Mouse (Mus musculus) embryonic facial prominence, embryonic 14.5 days (tissue): ENCODE results near the gene Prpf8. TPM values are rescaled to one million over a fixed set of nuclear protein-coding genes. Genes with fewer than 3 reads are reported as not detected.

Source experiments
- ATAC-seq: fragments of 200-750 bp; cut with Nextera tagmentation; 2 replicates; pipeline ENCODE4 v1.8.0; 2017; ENCODE audit warnings: low read depth, moderate number of reproducible peaks, moderate TSS enrichment
- DNase-seq: peaks from one replicate; pipeline ENCODE4 v3.0.0-alpha.2; 2015; ENCODE audit warnings: low spot score
- H3K27ac ChIP-seq: fragments of 300-500 bp; sonication (generic); replicated peaks from 2 replicates; pipeline ENCODE4 v1.5.1; 2014; ENCODE audit warnings: low read depth, mild to moderate bottlenecking, low read length, moderate library complexity
- H3K27me3 ChIP-seq: fragments of 300-500 bp; sonication (generic); replicated peaks from 2 replicates; pipeline ENCODE4 v1.6.1; 2014; ENCODE audit warnings: low read length; ENCODE audit not compliant: control insufficient read depth, insufficient read depth
- H3K36me3 ChIP-seq: fragments of 300-500 bp; sonication (generic); 2 replicates; pipeline ENCODE4 v1.6.1; 2014; ENCODE audit warnings: low read length, mixed read lengths; ENCODE audit not compliant: control insufficient read depth, insufficient read depth
- H3K4me1 ChIP-seq: fragments of 300-500 bp; sonication (generic); 2 replicates; pipeline ENCODE4 v1.6.1; 2014; ENCODE audit warnings: antibody characterized with exemption, low read length; ENCODE audit not compliant: control insufficient read depth, insufficient read depth
- H3K4me2 ChIP-seq: fragments of 300-500 bp; sonication (generic); 2 replicates; pipeline ENCODE4 v1.6.1; 2014; ENCODE audit warnings: low read depth, mild to moderate bottlenecking, low read length, moderate library complexity, mixed read lengths
- H3K4me3 ChIP-seq: fragments of 300-500 bp; sonication (generic); 2 replicates; pipeline ENCODE4 v1.5.1; 2014; ENCODE audit warnings: low read depth, mild to moderate bottlenecking, low read length
- H3K9ac ChIP-seq: fragments of 300-500 bp; sonication (generic); 2 replicates; pipeline ENCODE4 v1.6.1; 2014; ENCODE audit warnings: low read depth, mild to moderate bottlenecking, low read length, moderate library complexity, mixed read lengths
- H3K9me3 ChIP-seq: fragments of 300-500 bp; sonication (generic); 2 replicates; pipeline ENCODE4 v1.6.1; 2016; ENCODE audit warnings: low read length; ENCODE audit not compliant: control insufficient read depth
- WGBS: fragments of 180-500 bp; shearing (Covaris S2); extraction: QIAGEN DNeasy Blood & Tissue Kit; methylation state at CpG from one replicate; pipeline ENCODE4 v1.1.7; 2014; 5-methylcytosine and 5-hydroxymethylcytosine counted together
- polyA plus RNA-seq: library from polyadenylated mRNA; unstranded; fragments of >200 nt; fragmentation: Nextera tagmentation; extraction: Ambion mirVana; gene quantifications from 2 replicates; pipeline ENCODE4 v1.2.1, GENCODE M21; 2014

The Prpf8 gene
- polyA plus RNA-seq, 1 experiment from 2014 or later = 76.6 TPM

DNA sequence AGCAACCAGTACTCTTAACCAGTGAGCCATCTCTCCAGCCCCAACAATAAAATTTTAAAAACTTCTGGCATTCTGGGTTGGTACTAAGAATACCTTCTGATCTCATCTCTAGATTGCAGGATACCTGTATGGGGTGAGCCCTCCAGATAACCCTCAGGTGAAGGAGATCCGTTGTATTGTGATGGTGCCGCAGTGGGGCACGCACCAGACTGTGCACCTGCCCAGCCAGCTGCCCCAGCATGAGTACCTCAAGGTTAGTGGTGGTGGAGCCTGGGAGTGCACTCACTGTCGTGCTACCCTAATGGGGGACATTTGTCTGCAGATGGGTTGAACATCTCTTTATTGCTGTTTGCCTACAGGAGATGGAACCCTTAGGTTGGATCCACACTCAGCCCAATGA is 21.5 kb downstream of the Prpf8 start:
- DNase-seq (no peak), ATAC-seq (no peak)
- Histone ChIP-seq H3K9ac (no peak overlapping the region), H3K27ac (no peak overlapping the region), H3K4me3 (no peak overlapping the region), H3K4me1 (peaks cover 14% of the 10 kb centered on the region), H3K4me2 (no peak overlapping the region), H3K36me3 (peaks cover 66% of the 10 kb centered on the region), H3K27me3 (no peaks in the 10 kb centered on the region), H3K9me3 (no peaks in the 10 kb centered on the region)
- WGBS = 98% methylated on average over 4 of the region's 4 CpGs

DNA sequence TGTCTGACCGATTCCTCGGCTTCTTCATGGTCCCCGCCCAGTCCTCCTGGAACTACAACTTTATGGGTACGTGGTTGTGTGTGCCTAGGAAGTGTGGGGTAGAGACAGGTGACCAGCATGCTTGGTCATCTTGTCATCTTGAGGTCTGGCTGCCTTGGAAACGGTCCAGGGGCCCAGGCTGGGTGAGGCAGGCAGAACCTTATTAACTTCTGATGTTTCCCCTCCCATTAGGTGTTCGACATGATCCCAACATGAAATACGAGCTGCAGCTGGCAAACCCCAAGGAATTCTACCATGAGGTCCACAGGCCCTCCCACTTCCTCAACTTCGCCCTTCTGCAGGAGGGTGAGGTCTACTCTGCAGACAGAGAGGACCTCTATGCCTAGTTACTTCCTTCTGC is 22.3 kb downstream of the Prpf8 start:
- Histone ChIP-seq H3K4me2 (no peak overlapping the region), H3K27ac (no peak overlapping the region), H3K27me3 (no peaks in the 10 kb centered on the region), H3K36me3 (peaks cover 58% of the 10 kb centered on the region), H3K9ac (no peak overlapping the region), H3K9me3 (no peaks in the 10 kb centered on the region), H3K4me3 (no peak overlapping the region), H3K4me1 (peaks cover 14% of the 10 kb centered on the region)
- ATAC-seq (no peak), DNase-seq (no peak)
- WGBS = 54% methylated on average over 8 of the region's 8 CpGs

DNA sequence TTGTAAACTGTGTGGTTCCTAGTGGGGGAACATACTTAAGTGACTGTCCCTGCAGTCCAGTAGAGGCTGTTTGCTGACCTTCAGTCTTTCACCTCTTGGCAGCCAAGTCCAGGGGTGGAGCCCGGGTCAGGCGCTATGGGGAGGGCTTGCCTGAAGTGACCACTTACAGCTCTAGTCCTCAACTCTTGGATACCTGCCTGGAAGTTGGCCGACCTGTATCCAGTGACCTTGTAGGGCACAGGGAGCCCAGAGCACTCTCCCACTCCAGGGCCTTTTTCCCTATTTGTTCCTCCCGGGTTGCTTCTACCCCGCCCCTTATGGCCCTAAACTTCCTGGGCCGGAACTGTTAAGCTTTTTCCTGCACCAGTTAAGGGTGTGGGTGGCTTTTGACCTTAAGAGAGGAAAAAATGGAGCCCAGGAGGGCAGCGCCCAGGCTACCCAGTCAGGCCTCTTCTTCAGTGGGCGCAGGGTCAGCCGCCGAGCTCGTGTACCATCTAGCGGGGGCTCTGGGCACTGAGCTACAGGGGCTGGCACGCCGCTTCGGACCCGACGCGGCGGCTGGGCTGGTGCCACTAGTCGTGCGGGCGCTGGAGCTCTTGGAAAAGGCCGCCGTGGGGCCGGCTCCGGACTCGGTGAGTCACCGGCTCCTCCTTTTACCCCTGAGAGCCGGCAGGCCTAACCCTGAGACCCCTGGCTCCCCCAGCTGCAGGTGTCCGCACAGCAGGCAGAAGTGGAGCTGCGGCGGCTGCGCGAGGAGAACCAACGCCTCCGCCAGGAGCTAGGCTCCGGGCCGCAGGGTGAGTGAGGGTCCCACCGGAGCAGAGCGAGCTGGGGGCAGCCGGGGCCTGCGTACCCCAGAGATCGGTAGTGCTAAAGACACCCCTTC is 23.4 kb downstream of the Prpf8 start, which contains the start of gene Rilp:
TSS of gene Rilp (plus strand) at position 354 of the 886 bp plus-strand sequence.
- peak within 1 kb of the TSS; percentile 48 for H3K4me3 ChIP-seq
- 4% methylated on average over 40 of the region's 43 CpGs for WGBS
- no peaks in the 10 kb centered on the region for H3K27me3 ChIP-seq
- peaks cover 47% of the 10 kb centered on the region for H3K36me3 ChIP-seq
- H3K9ac ChIP-seq = peak within 1 kb of the TSS; percentile 65
- DNase-seq (peak; percentile 48), ATAC-seq (peak; percentile 74)
- no peaks in the 10 kb centered on the region for H3K9me3 ChIP-seq
- H3K4me1 ChIP-seq = peaks cover 14% of the 10 kb centered on the region
- H3K27ac ChIP-seq = peak within 1 kb of the TSS; percentile 42; the same call in 1 of the 2 replicates
- H3K4me2 ChIP-seq = peak within 1 kb of the TSS; percentile 97

GRCm38 (mm10) chr11:75510627-75510993 is 24.0 kb downstream of the Prpf8 start:
- Histone ChIP-seq H3K4me3 (peak overlapping the region; percentile 48), H3K9me3 (no peaks in the 10 kb centered on the region), H3K9ac (peak overlapping the region; percentile 65), H3K27me3 (no peaks in the 10 kb centered on the region), H3K4me2 (peak overlapping the region; percentile 97), H3K36me3 (peaks cover 41% of the 10 kb centered on the region), H3K27ac (peak overlapping the region; percentile 42; the same call in 1 of the 2 replicates), H3K4me1 (peaks cover 14% of the 10 kb centered on the region)
- DNase-seq = peak; percentile 92
- ATAC-seq = peak; percentile 89
- WGBS = 6% methylated on average over 11 of the region's 24 CpGs

DNA sequence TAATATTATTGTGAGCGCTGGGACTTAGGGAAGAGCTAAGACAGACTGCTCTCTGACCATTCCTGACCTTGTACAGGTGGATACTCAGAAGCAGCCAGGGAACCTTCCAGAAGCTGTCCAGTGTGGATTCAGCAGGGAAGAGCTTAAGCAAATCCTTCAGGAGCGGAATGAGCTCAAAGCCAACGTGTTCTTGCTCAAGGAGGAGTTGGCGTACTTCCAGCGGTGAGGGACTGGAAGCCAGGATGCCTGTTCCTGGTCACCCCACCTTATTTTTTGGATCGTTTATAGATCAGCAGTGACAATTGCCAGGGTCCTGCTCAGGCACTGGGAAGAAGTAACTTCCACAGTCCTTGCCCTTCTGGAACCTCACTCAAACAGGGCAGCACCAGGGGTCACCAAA is 24.6 kb downstream of the Prpf8 start:
- no peaks in the 10 kb centered on the region for H3K27me3 ChIP-seq
- peaks cover 35% of the 10 kb centered on the region for H3K36me3 ChIP-seq
- H3K4me2 ChIP-seq = no peak overlapping the region
- DNase-seq (no peak), ATAC-seq (no peak)
- no peak overlapping the region for H3K9ac ChIP-seq
- 72% methylated on average over 6 of the region's 6 CpGs for WGBS
- peaks cover 14% of the 10 kb centered on the region for H3K4me1 ChIP-seq
- no peaks in the 10 kb centered on the region for H3K9me3 ChIP-seq
- H3K27ac ChIP-seq = no peak overlapping the region
- H3K4me3 ChIP-seq = no peak overlapping the region

DNA sequence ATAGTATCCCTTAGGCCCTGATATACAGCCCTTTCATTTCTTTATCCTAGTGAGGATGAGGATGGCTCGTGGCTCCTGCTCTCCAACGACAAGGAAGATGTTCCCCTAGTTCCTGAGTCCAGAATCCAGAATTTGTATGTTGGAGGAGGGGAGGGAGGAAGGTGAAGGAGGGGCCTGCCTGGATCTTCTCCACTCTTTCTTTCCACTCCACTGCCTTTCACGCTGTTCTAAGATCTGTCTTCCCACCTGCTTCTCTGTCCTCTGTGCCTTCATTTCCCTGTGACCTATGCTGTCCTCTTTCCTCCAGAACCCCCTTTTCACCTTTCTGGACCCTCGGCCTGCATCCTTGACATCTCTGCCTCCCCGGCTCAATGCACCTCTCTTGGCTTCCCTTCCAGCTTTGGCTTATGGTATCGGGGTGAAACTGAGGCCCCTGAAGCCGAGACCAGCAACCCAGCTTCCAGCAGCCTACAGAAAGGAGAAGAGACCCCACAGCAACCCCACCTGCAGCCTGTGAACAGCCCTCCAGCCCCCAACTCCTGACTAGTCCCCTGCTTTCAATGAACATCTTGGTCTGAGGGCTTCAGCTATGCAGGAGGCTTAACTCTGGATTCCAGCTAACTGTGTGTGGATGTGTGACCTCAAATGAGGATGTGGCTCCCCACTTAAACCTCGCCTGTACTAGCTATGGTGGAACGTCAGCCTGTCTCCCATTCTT is 25.8 kb downstream of the Prpf8 start:
- Histone ChIP-seq H3K4me1 (peaks cover 14% of the 10 kb centered on the region), H3K27me3 (no peaks in the 10 kb centered on the region), H3K9ac (no peak overlapping the region), H3K27ac (no peak overlapping the region), H3K4me3 (no peak overlapping the region), H3K4me2 (no peak overlapping the region), H3K36me3 (peaks cover 24% of the 10 kb centered on the region), H3K9me3 (no peaks in the 10 kb centered on the region)
- WGBS = 75% methylated on average over 9 of the region's 9 CpGs
- DNase-seq (no peak), ATAC-seq (no peak)

- no peak within 1 kb of the TSS for H3K27ac ChIP-seq
- no peak within 1 kb of the TSS for H3K9ac ChIP-seq
- ATAC-seq = no peak
- H3K4me1 ChIP-seq = peaks cover 14% of the 10 kb centered on the region
- H3K36me3 ChIP-seq = peaks cover 15% of the 10 kb centered on the region
- 56% methylated on average over 8 of the region's 8 CpGs for WGBS
- 0 out of 2 replicates have a peak within 1 kb of the TSS, but pooled peaks have one; percentile 8 for H3K4me3 ChIP-seq
- DNase-seq = peak; percentile 28
- H3K27me3 ChIP-seq = no peaks in the 10 kb centered on the region
- H3K4me2 ChIP-seq = peak within 1 kb of the TSS; percentile 12; the same call in 1 of the 2 replicates
- H3K9me3 ChIP-seq = no peaks in the 10 kb centered on the region
These were observed 26.7 kb downstream of the Prpf8 start, which contains the start of gene Scarf1 for GRCm38 (mm10) chr11:75513336-75513735. Gene Scarf1 (plus strand): TSS chr11:75513540.

DNA sequence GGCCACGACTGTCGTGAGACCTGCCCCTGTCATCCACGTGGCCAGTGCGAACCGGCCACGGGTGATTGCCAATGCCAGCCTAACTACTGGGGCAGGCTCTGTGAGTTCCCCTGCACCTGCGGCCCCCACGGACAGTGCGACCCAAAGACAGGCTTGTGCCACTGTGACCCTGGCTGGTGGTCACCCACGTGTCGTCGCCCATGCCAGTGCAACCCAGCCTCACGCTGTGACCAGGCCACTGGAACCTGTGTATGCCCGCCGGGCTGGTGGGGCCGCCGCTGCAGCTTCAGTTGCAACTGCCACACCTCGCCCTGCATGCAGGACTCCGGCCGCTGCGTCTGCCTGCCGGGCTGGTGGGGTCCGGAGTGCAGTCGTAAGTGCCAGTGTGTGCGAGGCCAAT is 28.6 kb downstream of the Prpf8 start:
- Histone ChIP-seq H3K4me1 (no peaks in the 10 kb centered on the region), H3K9ac (no peak overlapping the region), H3K4me2 (no peak overlapping the region), H3K27ac (no peak overlapping the region), H3K4me3 (no peak overlapping the region), H3K9me3 (no peaks in the 10 kb centered on the region), H3K27me3 (no peaks in the 10 kb centered on the region), H3K36me3 (no peaks in the 10 kb centered on the region)
- DNase-seq (no peak), ATAC-seq (no peak)
- WGBS = 90% methylated on average over 25 of the region's 25 CpGs
